Mouse (Mus musculus): ENCODE measurements around the gene Caln1.

- TF ChIP-seq CTCF (IDR thresholded peaks at IDR 0.05; ENCODE audit: insufficient read depth, low read length) (no peak), POLR2A (IDR thresholded peaks at IDR 0.05; ENCODE audit: borderline replicate concordance, extremely low read depth, low read depth, low read length) (no peak)
These were observed 78.2 kb downstream of the Caln1 start for GRCm38 (mm10) chr5:130447438-130447837.

All from lung, adult 2 months (tissue).